Mouse (Mus musculus) liver, adult 2 months (tissue): ENCODE measurements around the gene Rccd1.

Experiments
- CTCF ChIP-seq: fragments of 200-500 bp; IDR thresholded peaks from 2 replicates; pipeline ENCODE4 v1.5.1; 2011; ENCODE audit warnings: low read depth, low read length, control low read depth
- POLR2A ChIP-seq: fragments of 200-500 bp; IDR thresholded peaks from 2 replicates; pipeline ENCODE4 v1.6.1; 2011; ENCODE audit warnings: low read length, control low read depth; ENCODE audit not compliant: insufficient read depth; ENCODE audit errors: extremely low read depth

- no peak for TF ChIP-seq CTCF
- no peak for TF ChIP-seq POLR2A
These were observed 22.7 kb downstream of the Rccd1 start for GRCm38 (mm10) chr7:80301522-80301921.
